Mouse (Mus musculus) testis, postnatal 14 days (tissue): Measurements from ENCODE around the gene Gm3278.
"Not testable (repeated sequence)": the region's sequence is repeated elsewhere in the genome, so short reads cannot be mapped to it uniquely, and the experiment has no call there.

Source experiments
- DNase-seq: peaks from one replicate; pipeline ENCODE4 v3.0.0; 2021; ENCODE audit warnings: low spot score

Gm3278 gene

DNA sequence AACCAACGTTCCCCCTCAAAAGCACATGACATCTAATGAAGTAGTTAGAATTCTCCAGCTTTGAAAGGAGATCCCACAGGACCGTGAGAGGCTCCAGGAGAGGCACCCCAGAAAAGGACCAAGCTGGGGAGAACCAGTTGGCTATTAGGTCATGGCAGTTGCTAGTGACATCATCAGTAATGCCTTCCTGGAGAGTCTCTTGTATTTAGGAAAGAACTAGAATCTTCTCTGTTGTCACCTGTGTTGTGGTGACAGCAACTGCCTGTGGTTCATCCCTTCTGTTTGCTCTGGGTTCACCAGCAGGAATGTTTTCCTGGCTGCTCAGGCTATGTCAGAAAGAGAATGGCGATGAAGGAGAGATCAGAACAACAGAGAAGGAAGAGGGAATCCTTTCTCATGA, at the start of gene Gm3278:
Gene Gm3278, plus strand, starts transcription at position 301 of the 400 bp plus-strand sequence.
- DNase-seq = not testable (repeated sequence)

DNA sequence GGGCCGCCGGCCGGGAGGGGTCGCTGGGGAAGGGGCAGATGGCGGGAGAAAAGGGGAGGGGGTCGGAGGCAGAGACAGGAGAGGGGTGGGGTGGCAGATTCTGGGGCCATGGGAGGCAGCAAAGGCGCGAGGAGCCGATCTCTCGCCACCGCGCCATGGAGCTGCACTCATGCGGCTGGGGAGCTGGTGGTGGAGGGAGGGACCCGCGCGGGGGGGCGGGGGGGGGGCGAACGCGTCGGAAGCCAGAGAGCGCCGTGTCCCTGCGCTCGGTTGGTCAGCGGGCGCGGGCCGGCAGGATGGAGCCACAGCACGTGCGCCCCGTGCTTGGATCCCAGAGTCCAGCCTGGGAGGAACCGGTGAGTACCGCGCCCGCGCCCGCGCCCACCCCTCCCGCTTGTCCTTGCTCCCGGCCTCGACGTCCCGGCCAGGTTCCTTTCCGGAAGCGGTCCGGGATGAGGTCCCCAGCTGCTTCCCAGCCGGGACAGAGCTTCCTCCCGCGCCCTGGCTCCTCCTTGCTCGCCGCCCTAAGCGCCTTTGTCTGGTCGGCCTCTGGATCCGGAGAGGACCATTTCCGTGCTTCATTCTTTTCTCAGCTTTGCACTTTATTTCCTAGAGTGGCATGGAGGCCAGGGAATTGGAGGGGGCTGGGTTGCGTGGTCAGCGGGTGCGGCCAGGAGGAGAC, 36.8 kb upstream of the Gm3278 start, which contains the start of gene Gm3264:
Gene Gm3264, plus strand, starts transcription at position 278 of the 682 bp plus-strand sequence.
- DNase-seq = peak; percentile 3
